Mouse (Mus musculus): ENCODE measurements at regions not wholly inside any gene's neighbourhood (a gene's known extent, or its start where the extent isn't known, plus 50 kb on each side); places are given as distances from the start of the nearest gene placed in this dataset.

DNA sequence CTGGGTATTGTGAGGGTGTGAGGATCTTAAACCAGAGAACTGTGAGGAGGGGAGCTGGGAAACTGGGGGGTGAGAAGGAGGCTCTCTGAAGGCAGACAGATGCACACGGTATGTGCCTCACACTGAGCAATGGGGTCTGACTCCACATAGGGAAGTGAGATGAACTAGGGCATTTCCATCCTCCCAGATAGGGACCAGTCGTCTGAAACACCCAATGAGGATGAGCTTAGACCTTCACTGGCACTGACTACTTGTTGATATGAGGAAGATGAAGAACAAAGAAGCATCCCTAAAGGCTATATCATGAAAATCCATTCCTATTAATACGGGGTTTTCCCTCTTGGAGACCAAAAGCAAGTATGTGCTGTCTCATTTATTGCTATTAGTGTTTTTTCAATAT lies 115.3 kb downstream of the Cxcl12 start:
- no peak overlapping the region for H3K4me2 ChIP-seq (replicated peaks)

DNA sequence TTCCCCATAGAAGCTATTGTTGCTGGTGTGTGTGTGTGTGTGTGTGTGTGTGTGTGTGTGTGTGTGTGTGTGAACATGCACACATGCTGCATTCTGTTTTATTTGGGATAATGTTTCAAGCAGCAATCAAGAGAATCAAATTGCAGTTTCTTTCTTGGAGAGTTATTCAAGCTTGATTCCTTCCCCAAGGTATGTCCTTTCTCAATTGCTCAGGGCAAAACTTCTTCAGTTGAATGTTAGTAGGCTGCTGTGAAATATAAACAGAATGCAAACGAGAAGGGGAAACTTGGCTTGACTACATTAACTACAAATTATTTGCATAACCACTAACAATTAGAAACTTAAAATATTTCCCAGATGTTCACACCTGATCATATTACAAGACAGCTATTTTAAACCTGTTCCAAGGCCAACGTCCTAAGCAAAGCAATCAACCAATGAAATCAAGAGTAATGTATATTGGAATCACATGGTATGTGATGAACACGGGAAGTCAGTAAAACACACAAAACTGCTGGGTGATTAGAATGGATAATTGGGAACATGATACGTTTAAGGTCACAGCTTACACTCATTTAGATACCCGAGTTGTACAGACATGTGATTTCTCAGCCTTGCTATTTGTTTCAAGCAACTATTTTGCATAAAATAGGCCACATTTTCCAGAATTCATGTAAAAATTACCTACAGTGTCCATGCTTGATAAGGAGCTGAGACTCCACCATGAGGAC lies 116.2 kb downstream of the Cxcl12 start:
- H3K36me3 ChIP-seq, result no peaks in the 10 kb centered on the region
- no peaks in the 10 kb centered on the region for H3K27me3 ChIP-seq
- H3K4me1 ChIP-seq, result no peaks in the 10 kb centered on the region
- H3K4me2 ChIP-seq (replicated peaks), result no peak overlapping the region
- H3K9ac ChIP-seq (replicated peaks), result no peak overlapping the region
- no peak overlapping the region for H3K4me3 ChIP-seq
- no peak overlapping the region for H3K27ac ChIP-seq (replicated peaks)
- WGBS, result 81% methylated on average over 5 of the region's 5 CpGs
- ATAC-seq (ENCODE audit: low FRiP score, low read depth), result no peak
- no peaks in the 10 kb centered on the region for H3K9me3 ChIP-seq

More for the DNA sequence above, 115.3 kb downstream of the Cxcl12 start:
- no peaks in the 10 kb centered on the region for H3K36me3 ChIP-seq
- H3K27me3 ChIP-seq, result no peaks in the 10 kb centered on the region
- H3K9me3 ChIP-seq, result no peaks in the 10 kb centered on the region
- no peak overlapping the region for H3K27ac ChIP-seq (replicated peaks)
- H3K4me3 ChIP-seq, result no peak overlapping the region
- H3K4me1 ChIP-seq, result no peaks in the 10 kb centered on the region
- no peak for ATAC-seq (ENCODE audit: low FRiP score, low read depth)
- H3K9ac ChIP-seq (replicated peaks), result no peak overlapping the region
- 82% methylated on average over 3 of the region's 3 CpGs for WGBS

DNA sequence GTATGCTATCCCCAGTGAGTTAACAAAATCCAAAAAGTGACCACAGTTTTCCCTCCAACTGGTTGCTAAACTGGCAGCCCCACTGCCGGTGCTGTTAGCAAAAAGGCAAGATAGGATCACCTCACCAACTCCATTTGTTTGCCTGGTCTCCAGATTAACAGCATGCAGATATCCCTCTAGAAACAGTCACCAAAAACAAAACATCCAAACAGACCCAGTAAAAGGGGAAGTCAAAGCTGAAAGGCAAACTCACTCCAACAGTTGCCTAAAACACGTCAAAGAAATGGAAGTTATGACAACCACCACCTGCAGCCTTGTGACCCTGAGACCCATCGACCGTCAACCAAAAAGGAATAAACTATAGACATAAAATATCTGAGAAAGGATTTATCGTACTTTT lies 119.1 kb downstream of the Cxcl12 start:
- no peak for ATAC-seq (ENCODE audit: low FRiP score, low read depth)
- H3K36me3 ChIP-seq, result no peaks in the 10 kb centered on the region
- H3K4me3 ChIP-seq, result no peak overlapping the region
- H3K9me3 ChIP-seq, result no peaks in the 10 kb centered on the region
- WGBS, result 94% methylated on average over 5 of the region's 5 CpGs
- no peak overlapping the region for H3K4me2 ChIP-seq (replicated peaks)
- H3K27me3 ChIP-seq, result no peaks in the 10 kb centered on the region
- H3K27ac ChIP-seq (replicated peaks), result no peak overlapping the region
- H3K9ac ChIP-seq (replicated peaks), result no peak overlapping the region
- no peaks in the 10 kb centered on the region for H3K4me1 ChIP-seq

DNA sequence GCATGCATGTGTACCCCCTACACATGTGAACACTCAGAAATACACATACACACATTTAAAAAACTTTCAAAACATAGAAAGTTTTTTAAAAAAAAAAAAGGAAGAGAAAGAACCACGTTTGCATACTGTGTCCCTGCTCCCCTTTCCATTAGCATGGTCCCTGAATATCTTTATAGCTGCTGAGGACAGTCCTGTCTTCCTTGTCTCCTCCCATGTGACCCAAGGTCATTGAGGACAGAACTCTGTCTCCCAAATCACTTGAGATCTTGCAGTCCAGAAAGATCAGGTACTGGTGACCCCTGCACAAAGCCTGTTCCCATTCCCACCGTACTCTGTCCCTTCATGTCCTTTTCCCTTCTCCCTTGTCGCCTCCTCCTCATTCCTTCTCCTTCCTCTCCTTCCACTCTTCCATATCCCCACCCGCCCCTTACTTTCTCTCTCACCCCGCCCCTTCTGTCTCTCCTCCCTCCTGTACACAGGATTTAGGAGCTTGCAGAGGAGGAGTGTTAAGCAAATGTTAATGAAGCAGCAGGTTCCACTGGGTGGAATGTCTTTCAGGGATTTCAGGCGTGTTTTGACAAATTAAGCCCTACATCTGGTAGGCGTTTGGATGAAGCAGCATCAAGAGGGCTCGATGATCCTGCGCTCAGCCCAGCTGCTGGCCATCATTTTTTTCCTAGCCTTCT lies 125.6 kb downstream of the Cxcl12 start:
- ATAC-seq (ENCODE audit: low FRiP score, low read depth), result no peak
- H3K4me2 ChIP-seq (replicated peaks), result no peak overlapping the region
- no peaks in the 10 kb centered on the region for H3K9me3 ChIP-seq
- no peak overlapping the region for H3K9ac ChIP-seq (replicated peaks)
- no peak overlapping the region for H3K27ac ChIP-seq (replicated peaks)
- H3K4me3 ChIP-seq, result no peak overlapping the region
- no peaks in the 10 kb centered on the region for H3K36me3 ChIP-seq
- no peaks in the 10 kb centered on the region for H3K27me3 ChIP-seq
- WGBS, result 23% methylated on average over 9 of the region's 9 CpGs
- H3K4me1 ChIP-seq, result no peaks in the 10 kb centered on the region

DNA sequence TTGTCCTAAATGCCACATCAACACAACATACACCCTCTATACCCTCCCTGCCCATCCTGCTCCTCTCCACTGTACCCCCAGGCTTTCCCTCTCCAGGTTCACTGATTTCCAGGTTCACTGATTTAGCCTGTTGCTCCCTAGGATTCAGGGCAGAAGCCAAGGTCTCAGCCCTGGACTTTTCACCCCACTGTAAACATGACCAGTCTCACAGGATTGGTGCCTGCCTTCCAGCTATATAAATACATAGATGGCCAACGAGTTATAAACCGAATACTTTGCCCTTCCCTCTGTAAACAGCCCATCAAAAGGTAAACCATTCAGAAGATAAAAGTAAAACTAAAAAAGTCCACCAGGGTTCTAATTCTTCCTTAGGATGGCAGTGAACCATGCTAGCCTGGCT lies 129.6 kb downstream of the Cxcl12 start:
- no peak overlapping the region for H3K9ac ChIP-seq (replicated peaks)
- no peaks in the 10 kb centered on the region for H3K36me3 ChIP-seq
- no peak overlapping the region for H3K4me3 ChIP-seq
- H3K9me3 ChIP-seq, result no peaks in the 10 kb centered on the region
- no peaks in the 10 kb centered on the region for H3K27me3 ChIP-seq
- 95% methylated on average over 2 of the region's 2 CpGs for WGBS
- no peaks in the 10 kb centered on the region for H3K4me1 ChIP-seq
- H3K27ac ChIP-seq (replicated peaks), result no peak overlapping the region
- no peak overlapping the region for H3K4me2 ChIP-seq (replicated peaks)
- ATAC-seq (ENCODE audit: low FRiP score, low read depth), result no peak

DNA sequence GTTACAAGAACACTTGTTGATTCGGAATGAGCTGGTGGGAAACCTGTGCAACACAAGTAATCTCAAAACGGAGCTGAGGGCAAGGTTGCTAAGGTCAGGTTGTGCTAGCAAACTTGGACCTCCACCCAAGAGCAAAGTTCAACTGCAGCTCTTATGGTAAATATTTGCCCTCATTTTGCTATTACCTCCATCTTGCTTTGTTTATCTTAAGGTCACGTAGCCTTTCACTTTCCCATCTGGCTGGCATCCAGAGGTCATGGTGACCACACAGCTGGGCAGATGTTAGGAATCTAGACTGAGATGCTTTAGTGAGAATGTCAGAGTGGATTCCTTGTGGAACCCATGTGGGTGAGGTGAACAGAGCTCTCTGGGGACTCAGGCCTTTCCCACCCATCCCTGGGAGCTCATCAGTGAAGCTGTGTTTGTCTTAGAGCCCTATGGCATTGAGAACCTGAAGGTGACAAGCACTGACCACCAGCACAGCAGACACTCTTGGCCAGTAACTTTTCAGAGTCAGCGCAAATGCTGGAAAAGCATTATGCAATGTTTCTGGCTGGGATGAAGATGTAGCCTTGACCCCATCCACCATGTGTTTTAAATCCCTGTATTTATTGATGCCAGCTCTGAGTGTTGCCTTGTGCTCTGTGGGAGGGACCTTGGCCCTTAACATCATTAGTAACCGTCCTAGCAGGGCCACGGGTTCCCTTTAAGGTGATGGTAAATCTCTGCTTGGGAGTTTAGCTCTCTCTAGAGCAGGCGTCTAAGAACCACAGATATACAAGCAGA lies 131.4 kb downstream of the Cxcl12 start:
- Histone ChIP-seq H3K27ac (replicated peaks) (no peak overlapping the region), H3K9ac (replicated peaks) (no peak overlapping the region), H3K4me1 (no peaks in the 10 kb centered on the region), H3K36me3 (no peaks in the 10 kb centered on the region), H3K4me3 (no peak overlapping the region), H3K4me2 (replicated peaks) (no peak overlapping the region), H3K9me3 (no peaks in the 10 kb centered on the region), H3K27me3 (no peaks in the 10 kb centered on the region)
- WGBS, result 85% methylated on average over 7 of the region's 7 CpGs
- ATAC-seq (ENCODE audit: low FRiP score, low read depth), result no peak

DNA sequence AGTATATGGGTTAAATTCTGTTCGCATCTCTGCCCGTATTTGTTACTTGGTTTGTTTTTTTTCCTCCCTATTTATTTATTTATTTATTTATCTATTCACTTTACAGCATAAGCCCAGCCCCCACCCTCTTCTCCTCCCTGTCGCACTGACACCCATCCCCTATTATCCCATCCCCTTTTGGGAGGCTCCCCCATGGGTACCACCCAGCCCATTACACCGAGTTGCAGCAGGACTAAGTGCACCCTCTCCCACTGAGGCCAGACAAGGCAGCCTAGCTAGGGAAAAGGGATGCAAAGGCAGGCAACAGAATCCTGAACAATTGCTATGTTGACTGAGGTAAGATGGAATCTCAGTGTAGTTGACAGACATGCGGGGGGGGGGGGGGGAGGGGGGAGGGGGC lies 135.0 kb downstream of the Cxcl12 start:
- H3K27me3 ChIP-seq, result 0 out of 2 replicates have a peak, but pooled peaks cover 3% of the 10 kb centered on the region
- H3K4me3 ChIP-seq, result no peak overlapping the region
- H3K36me3 ChIP-seq, result no peaks in the 10 kb centered on the region
- no peak overlapping the region for H3K4me2 ChIP-seq (replicated peaks)
- ATAC-seq (ENCODE audit: low FRiP score, low read depth), result no peak
- H3K9ac ChIP-seq (replicated peaks), result no peak overlapping the region
- WGBS, result 46% methylated on average over 4 of the region's 5 CpGs
- no peak overlapping the region for H3K27ac ChIP-seq (replicated peaks)
- no peaks in the 10 kb centered on the region for H3K9me3 ChIP-seq
- no peaks in the 10 kb centered on the region for H3K4me1 ChIP-seq

DNA sequence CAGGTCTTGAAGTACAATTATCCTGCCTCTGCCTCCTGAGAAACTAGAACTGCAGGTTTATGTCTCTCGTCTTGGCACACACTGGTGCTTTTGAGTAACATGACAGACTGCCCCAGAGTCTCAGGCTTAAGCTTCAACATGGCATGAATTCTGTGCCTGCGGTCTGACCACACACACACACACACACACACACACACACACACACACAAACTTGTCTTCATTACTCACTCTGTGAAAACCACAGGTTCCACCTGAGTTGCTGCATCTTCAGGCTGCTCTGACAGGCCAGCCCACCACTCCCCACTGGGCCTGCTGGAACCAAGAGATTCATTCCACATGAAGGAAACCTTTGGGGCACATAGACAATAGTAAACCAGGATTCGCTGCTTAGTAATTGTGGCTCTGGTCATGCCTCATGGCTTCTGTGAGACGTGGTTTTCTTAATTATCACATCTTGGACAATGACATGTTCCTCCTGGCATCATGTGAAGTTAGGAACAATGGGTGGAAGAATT lies 137.5 kb downstream of the Cxcl12 start:
- Histone ChIP-seq H3K9me3 (no peaks in the 10 kb centered on the region), H3K27me3 (0 out of 2 replicates have a peak, but pooled peaks cover 3% of the 10 kb centered on the region), H3K4me3 (no peak overlapping the region), H3K4me2 (replicated peaks) (no peak overlapping the region), H3K36me3 (no peaks in the 10 kb centered on the region), H3K9ac (replicated peaks) (no peak overlapping the region), H3K4me1 (no peaks in the 10 kb centered on the region), H3K27ac (replicated peaks) (no peak overlapping the region)
- no peak for ATAC-seq (ENCODE audit: low FRiP score, low read depth)
- WGBS, result 66% methylated on average over 4 of the region's 4 CpGs

DNA sequence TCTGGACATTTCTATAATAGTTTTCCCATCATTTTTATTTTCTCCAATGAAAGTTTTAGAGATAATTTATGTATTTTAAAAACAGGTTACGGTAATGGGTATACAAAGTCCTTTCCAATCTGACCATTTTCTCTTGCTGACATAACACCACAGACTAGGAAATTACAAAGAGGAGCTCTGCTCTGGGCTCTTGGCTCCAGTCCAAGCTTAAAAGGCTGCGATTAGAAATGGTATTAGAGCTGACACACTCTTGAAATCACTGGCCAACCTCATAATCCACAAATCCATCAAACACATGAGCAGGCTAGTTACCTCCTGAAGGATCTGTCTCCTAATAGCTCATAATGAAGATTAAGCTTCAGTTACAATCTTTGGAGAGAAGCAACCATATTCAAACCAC lies 140.3 kb downstream of the Cxcl12 start:
- no peak overlapping the region for H3K27ac ChIP-seq (replicated peaks)
- no peaks in the 10 kb centered on the region for H3K9me3 ChIP-seq
- WGBS, result 90% methylated on average over 2 of the region's 2 CpGs
- no peak overlapping the region for H3K4me3 ChIP-seq
- H3K27me3 ChIP-seq, result 0 out of 2 replicates have a peak, but pooled peaks cover 3% of the 10 kb centered on the region
- H3K4me1 ChIP-seq, result no peaks in the 10 kb centered on the region
- ATAC-seq (ENCODE audit: low FRiP score, low read depth), result no peak
- H3K9ac ChIP-seq (replicated peaks), result no peak overlapping the region
- H3K36me3 ChIP-seq, result no peaks in the 10 kb centered on the region
- H3K4me2 ChIP-seq (replicated peaks), result no peak overlapping the region

DNA sequence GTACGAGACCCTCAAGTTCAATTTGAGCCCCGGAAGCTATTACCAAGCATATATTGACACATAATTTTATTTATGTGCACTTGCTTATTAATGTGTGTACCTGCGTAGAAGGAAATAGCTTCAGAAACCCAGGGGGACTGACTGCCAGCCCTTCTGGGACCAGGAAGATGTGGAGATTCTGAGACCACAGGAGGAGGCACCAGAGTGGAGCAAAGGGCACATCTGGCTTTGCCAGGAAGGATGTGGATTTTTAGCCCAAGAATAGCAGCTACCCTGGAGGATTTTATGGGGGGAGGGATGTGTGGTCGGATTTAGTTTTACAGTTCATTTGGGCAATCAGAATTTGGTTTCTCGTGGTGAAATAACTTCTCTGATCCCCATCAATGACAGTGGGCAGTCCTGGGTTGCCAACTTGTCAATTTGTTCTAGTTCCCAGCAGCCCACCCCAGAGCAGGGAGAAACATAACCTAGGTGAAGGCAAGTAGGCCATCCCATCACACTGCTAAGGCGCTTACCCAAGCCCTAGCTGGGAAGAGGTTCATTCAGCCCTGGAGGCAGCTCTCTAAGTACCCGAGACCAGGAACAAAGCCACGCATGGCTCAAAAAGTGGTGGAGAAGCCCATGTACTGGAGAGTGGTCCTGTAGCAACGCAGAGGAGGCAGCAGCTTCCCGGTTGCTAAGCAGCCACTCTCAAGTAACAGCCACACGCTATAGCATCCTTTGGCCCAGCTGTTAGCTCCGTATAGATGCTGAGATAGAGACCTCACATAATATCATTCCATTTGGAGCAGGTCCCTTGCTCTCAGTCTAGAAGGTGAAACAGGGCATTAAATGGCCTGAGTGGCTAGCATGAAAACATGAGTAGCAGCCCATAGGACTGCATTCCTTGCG lies 144.8 kb downstream of the Cxcl12 start:
- H3K27ac ChIP-seq (replicated peaks), result no peak overlapping the region
- no peaks in the 10 kb centered on the region for H3K36me3 ChIP-seq
- no peaks in the 10 kb centered on the region for H3K27me3 ChIP-seq
- 66% methylated on average over 13 of the region's 13 CpGs for WGBS
- no peak overlapping the region for H3K4me3 ChIP-seq
- ATAC-seq (ENCODE audit: low FRiP score, low read depth), result no peak
- peaks cover 3% of the 10 kb centered on the region; the same call in 1 of the 2 replicates for H3K4me1 ChIP-seq
- no peak overlapping the region for H3K4me2 ChIP-seq (replicated peaks)
- no peak overlapping the region for H3K9ac ChIP-seq (replicated peaks)
- 0 out of 2 replicates have a peak, but pooled peaks cover 3% of the 10 kb centered on the region for H3K9me3 ChIP-seq

DNA sequence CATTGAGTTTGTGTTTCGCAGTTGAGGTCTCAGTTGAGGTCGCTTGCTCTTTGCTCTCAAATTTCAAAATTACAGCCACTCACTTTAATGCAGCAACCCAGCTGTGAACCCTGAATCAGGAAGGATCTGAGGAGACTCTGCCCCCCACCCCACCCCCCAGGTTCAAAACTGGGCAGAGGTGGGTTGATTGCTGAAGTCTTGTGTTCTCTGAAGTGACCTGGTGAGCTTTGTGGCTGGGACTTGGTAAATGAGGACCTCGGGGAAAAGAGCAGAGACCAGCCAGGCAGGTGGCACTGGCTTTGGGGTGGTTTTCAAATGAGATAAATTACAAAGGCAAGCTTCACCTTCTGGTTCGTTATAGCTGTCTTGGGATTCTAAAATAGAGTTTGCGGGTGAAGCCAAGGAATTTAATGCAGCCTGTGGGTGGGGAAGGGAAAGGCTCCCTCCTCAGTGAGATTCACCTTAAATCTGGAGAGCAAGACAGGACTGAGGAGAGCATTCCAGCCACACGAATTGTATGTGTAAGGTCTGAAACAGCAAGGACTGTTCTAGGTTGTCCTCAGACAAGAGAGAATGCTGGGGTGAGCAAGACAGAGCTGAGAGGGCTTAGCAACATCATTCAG lies 145.7 kb downstream of the Cxcl12 start:
- Histone ChIP-seq H3K4me1 (peaks cover 3% of the 10 kb centered on the region; the same call in 1 of the 2 replicates), H3K4me2 (replicated peaks) (no peak overlapping the region), H3K27me3 (no peaks in the 10 kb centered on the region), H3K4me3 (no peak overlapping the region), H3K9me3 (0 out of 2 replicates have a peak, but pooled peaks cover 3% of the 10 kb centered on the region), H3K9ac (replicated peaks) (no peak overlapping the region), H3K27ac (replicated peaks) (no peak overlapping the region), H3K36me3 (no peaks in the 10 kb centered on the region)
- WGBS, result 52% methylated on average over 6 of the region's 6 CpGs
- ATAC-seq (ENCODE audit: low FRiP score, low read depth), result no peak
